Mouse (Mus musculus) liver, adult 2 months (tissue): Measurements from ENCODE around the gene Palm3. TPM values are rescaled to one million over a fixed set of nuclear protein-coding genes. Genes with fewer than 3 reads are reported as not detected.

ENCODE experiments used
- DNase-seq: peaks from one replicate; pipeline ENCODE4 v3.0.0-alpha.2; 2011; ENCODE audit warnings: low read depth, low spot score; ENCODE audit errors: extremely low read depth
- H3K27ac ChIP-seq: fragments of 200-500 bp; replicated peaks from 2 replicates; pipeline ENCODE4 v1.5.1; 2012; ENCODE audit warnings: low read depth, mild to moderate bottlenecking, control low read depth, inconsistent platforms, low read length; ENCODE audit not compliant: insufficient read depth
- H3K27me3 ChIP-seq: fragments of 200-500 bp; 2 replicates; pipeline ENCODE4 v1.6.1; 2012; ENCODE audit warnings: mild to moderate bottlenecking, moderate library complexity, low read length, inconsistent platforms; ENCODE audit not compliant: control insufficient read depth, insufficient read depth
- H3K36me3 ChIP-seq: fragments of 200-500 bp; 2 replicates; pipeline ENCODE4 v1.6.1; 2012; ENCODE audit warnings: low read length, inconsistent platforms; ENCODE audit not compliant: control insufficient read depth, insufficient read depth
- H3K4me1 ChIP-seq: fragments of 200-500 bp; 2 replicates; pipeline ENCODE4 v1.6.1; 2011; ENCODE audit warnings: low read length; ENCODE audit not compliant: control insufficient read depth, insufficient read depth
- H3K4me3 ChIP-seq: fragments of 200-500 bp; 2 replicates; pipeline ENCODE4 v1.5.1; 2011; ENCODE audit warnings: low read depth, mild to moderate bottlenecking, control low read depth, low read length, moderate library complexity; ENCODE audit not compliant: insufficient read depth
- H3K79me2 ChIP-seq: fragments of 200-500 bp; 2 replicates; pipeline ENCODE4 v1.6.1; 2012; ENCODE audit warnings: inconsistent platforms, mild to moderate bottlenecking, low read length, moderate library complexity; ENCODE audit not compliant: control insufficient read depth, insufficient read depth
- H3K9ac ChIP-seq: fragments of 200-500 bp; 2 replicates; pipeline ENCODE4 v1.6.1; 2012; ENCODE audit warnings: low read depth, mild to moderate bottlenecking, control low read depth, inconsistent platforms, low read length
- CTCF ChIP-seq: fragments of 200-500 bp; IDR thresholded peaks from 2 replicates; pipeline ENCODE4 v1.5.1; 2011; ENCODE audit warnings: low read depth, low read length, control low read depth
- POLR2A ChIP-seq: fragments of 200-500 bp; IDR thresholded peaks from 2 replicates; pipeline ENCODE4 v1.6.1; 2011; ENCODE audit warnings: low read length, control low read depth; ENCODE audit not compliant: insufficient read depth; ENCODE audit errors: extremely low read depth
- WGBS: fragments of 180-500 bp; shearing (Covaris S2); methylation state at CpG from one replicate; pipeline ENCODE4 v1.1.7; 2018; 5-methylcytosine and 5-hydroxymethylcytosine counted together
- polyA plus RNA-seq: library from polyadenylated mRNA; depleted of rRNA; stranded (reverse); fragments of >200 nt; gene quantifications from 2 replicates; pipeline ENCODE4 v1.2.3, GENCODE M21; 2012; rRNA removed
- total RNA-seq: library from RNA; depleted of rRNA; stranded (reverse); fragments of >200 nt; gene quantifications from 2 replicates; pipeline ENCODE4 v1.2.3, GENCODE M21; 2014; rRNA removed

The Palm3 gene
- total and polyA plus RNA-seq, 2 experiments = not detected

GRCm38 (mm10) chr8:84079206-84079605 lies 57.9 kb downstream of the Palm3 start:
- Histone ChIP-seq H3K4me1 (peaks cover 4% of the 10 kb centered on the region), H3K27ac (no peak overlapping the region), H3K4me3 (no peak overlapping the region), H3K36me3 (no peaks in the 10 kb centered on the region), H3K79me2 (peaks cover 14% of the 10 kb centered on the region; the same call in 1 of the 2 replicates), H3K9ac (no peak overlapping the region), H3K27me3 (no peaks in the 10 kb centered on the region)
- WGBS = 93% methylated on average over 5 of the region's 5 CpGs
- TF ChIP-seq POLR2A (no peak), CTCF (no peak)
- no peak for DNase-seq

Other genes with a start within 250 kb of the Palm3 start
- gene Adgrl1, start 121.4 kb upstream of the Palm3 start, total RNA-seq = 1.6 TPM in 2 replicates
- gene Adgrl1, start 121.4 kb upstream of the Palm3 start, polyA plus RNA-seq = 2.7 and 3.5 TPM in 2 replicates
- gene Gm10644, start 66.3 kb upstream of the Palm3 start, total RNA-seq = 1.8 and 2.0 TPM in 2 replicates
- gene Gm10644, start 66.3 kb upstream of the Palm3 start, polyA plus RNA-seq = 4.0 and 4.3 TPM in 2 replicates
- 0.37 and 1.1 TPM in 2 replicates for gene Asf1b, start 66.0 kb upstream of the Palm3 start, total RNA-seq
- gene Asf1b, start 66.0 kb upstream of the Palm3 start, polyA plus RNA-seq = 0.86 and 1.4 TPM in 2 replicates
- gene Prkaca, start 48.5 kb upstream of the Palm3 start, total RNA-seq = 23.0 and 24.9 TPM in 2 replicates
- gene Prkaca, start 48.5 kb upstream of the Palm3 start, polyA plus RNA-seq = 47.8 and 56.5 TPM in 2 replicates
- gene Samd1, start 23.8 kb upstream of the Palm3 start, total RNA-seq = 4.0 and 7.2 TPM in 2 replicates
- 11.9 and 12.2 TPM in 2 replicates for gene Samd1, start 23.8 kb upstream of the Palm3 start, polyA plus RNA-seq
- gene 1700067K01Rik, start 20.0 kb upstream of the Palm3 start, total RNA-seq = 0.20 and 0.46 TPM in 2 replicates
- gene 1700067K01Rik, start 20.0 kb upstream of the Palm3 start, polyA plus RNA-seq = 0.11 and 0.26 TPM in 2 replicates
- gene 2210011C24Rik, start 9.3 kb upstream of the Palm3 start, total RNA-seq = 0.20 and 0.28 TPM in 2 replicates
- gene 2210011C24Rik, start 9.3 kb upstream of the Palm3 start, polyA plus RNA-seq = 0.21 and 0.34 TPM in 2 replicates
- gene Il27ra, start 21.1 kb downstream of the Palm3 start, total RNA-seq = 1.4 and 1.5 TPM in 2 replicates
- 1.4 and 2.1 TPM in 2 replicates for gene Il27ra, start 21.1 kb downstream of the Palm3 start, polyA plus RNA-seq
- gene Rln3, start 23.5 kb downstream of the Palm3 start, total RNA-seq = not detected in 2 replicates
- gene Rln3, start 23.5 kb downstream of the Palm3 start, polyA plus RNA-seq = not detected in 2 replicates
- 0.65 and 0.74 TPM in 2 replicates for gene Gm10643, start 43.7 kb downstream of the Palm3 start, total RNA-seq
- 0.10 TPM in 1 of 2 replicates, not detected in the other for gene Gm10643, start 43.7 kb downstream of the Palm3 start, polyA plus RNA-seq
- gene Rfx1, start 45.4 kb downstream of the Palm3 start, total RNA-seq = 1.8 and 2.6 TPM in 2 replicates
- 6.4 and 8.3 TPM in 2 replicates for gene Rfx1, start 45.4 kb downstream of the Palm3 start, polyA plus RNA-seq
- gene Dcaf15, start 83.3 kb downstream of the Palm3 start, total RNA-seq = 1.4 and 2.2 TPM in 2 replicates
- 9.2 and 9.9 TPM in 2 replicates for gene Dcaf15, start 83.3 kb downstream of the Palm3 start, polyA plus RNA-seq
- gene Podnl1, start 104.5 kb downstream of the Palm3 start, total RNA-seq = 0.13 TPM in 1 of 2 replicates, not detected in the other
- 0.51 and 0.86 TPM in 2 replicates for gene Podnl1, start 104.5 kb downstream of the Palm3 start, polyA plus RNA-seq
- 4.0 and 5.6 TPM in 2 replicates for gene Cc2d1a, start 126.5 kb downstream of the Palm3 start, total RNA-seq
- gene Cc2d1a, start 126.5 kb downstream of the Palm3 start, polyA plus RNA-seq = 10.4 and 10.6 TPM in 2 replicates
- not detected in 2 replicates for gene 4930432K21Rik, start 126.6 kb downstream of the Palm3 start, total RNA-seq
- gene 4930432K21Rik, start 126.6 kb downstream of the Palm3 start, polyA plus RNA-seq = 0.07 and 0.11 TPM in 2 replicates
- not detected in 2 replicates for gene Nanos3, start 163.7 kb downstream of the Palm3 start, total RNA-seq
- not detected in 2 replicates for gene Nanos3, start 163.7 kb downstream of the Palm3 start, polyA plus RNA-seq
- 2.8 and 3.7 TPM in 2 replicates for gene Zswim4, start 215.6 kb downstream of the Palm3 start, total RNA-seq
- gene Zswim4, start 215.6 kb downstream of the Palm3 start, polyA plus RNA-seq = 6.9 and 8.4 TPM in 2 replicates
- gene D8Ertd738e, start 228.2 kb downstream of the Palm3 start, total RNA-seq = 103 and 115 TPM in 2 replicates
- gene D8Ertd738e, start 228.2 kb downstream of the Palm3 start, polyA plus RNA-seq = 99.3 and 105 TPM in 2 replicates
- gene Mri1, start 235.9 kb downstream of the Palm3 start, total RNA-seq = 17.1 and 25.8 TPM in 2 replicates
- 43.1 and 75.7 TPM in 2 replicates for gene Mri1, start 235.9 kb downstream of the Palm3 start, polyA plus RNA-seq
- 2.3 and 6.9 TPM in 2 replicates for gene Ccdc130, start 248.9 kb downstream of the Palm3 start, total RNA-seq
- gene Ccdc130, start 248.9 kb downstream of the Palm3 start, polyA plus RNA-seq = 8.7 and 19.1 TPM in 2 replicates